Comparison of ENCODE assay signal across 7 mouse cellular contexts in genomic region chr5:113179843-113180682, GRCm38 (mm10). TPM values are rescaled to one million over a fixed set of nuclear protein-coding genes. Genes with fewer than 3 reads are reported as not detected.
A peak's percentile ranks its signal among the peaks of the same experiment; 100 is the strongest.
DNase-seq lines count a peak whose midpoint lies in the region; ATAC-seq lines count a peak whose summit lies in the region.

No protein-coding gene starts in this region.

- peak overlapping the region; percentile 73 for H3K27ac ChIP-seq in heart, embryonic 11.5 days (ENCODE audit: low read depth, low read length)
- H3K27ac ChIP-seq in kidney, embryonic 16.5 days (ENCODE audit: low read length), result peak overlapping the region; percentile 89

- H3K4me3 ChIP-seq in erythroblast, embryonic 14.5 days (replicated peaks), result peak overlapping the region; percentile 43
- H3K4me3 ChIP-seq in heart, embryonic 11.5 days (ENCODE audit: low read depth, low read length), result peak overlapping the region; percentile 39
- peak overlapping the region; percentile 26 for H3K4me3 ChIP-seq in kidney, embryonic 16.5 days (ENCODE audit: low read length)

- H3K36me3 ChIP-seq in erythroblast, embryonic 14.5 days (ENCODE audit: control insufficient read depth), result no peaks in the 10 kb centered on the region; the same call in 1 of the 2 replicates
- H3K36me3 ChIP-seq in heart, embryonic 11.5 days (ENCODE audit: control insufficient read depth, insufficient read depth, low read length), result no peaks in the 10 kb centered on the region
- peaks cover 15% of the 10 kb centered on the region for H3K36me3 ChIP-seq in kidney, embryonic 16.5 days (ENCODE audit: insufficient read depth, low read length)

- peak overlapping the region; percentile 67 for H3K9ac ChIP-seq in heart, embryonic 11.5 days (ENCODE audit: low read depth, low read length)
- H3K9ac ChIP-seq in kidney, embryonic 16.5 days (replicated peaks; ENCODE audit: low read length), result peak overlapping the region; percentile 49

- no peaks in the 10 kb centered on the region for H3K27me3 ChIP-seq in erythroblast, embryonic 14.5 days (ENCODE audit: control insufficient read depth)
- no peaks in the 10 kb centered on the region for H3K27me3 ChIP-seq in heart, embryonic 11.5 days (ENCODE audit: control insufficient read depth, insufficient read depth, low read length)
- no peaks in the 10 kb centered on the region for H3K27me3 ChIP-seq in kidney, embryonic 16.5 days (ENCODE audit: insufficient read depth, low read length)

- WGBS in heart, embryonic 11.5 days (ENCODE audit: insufficient replicate concordance), result 3% methylated on average over 28 of the region's 30 CpGs
- WGBS in kidney, embryonic 16.5 days, result 3% methylated on average over 27 of the region's 30 CpGs

- no peaks in the 10 kb centered on the region for H3K9me3 ChIP-seq in erythroblast, embryonic 14.5 days (ENCODE audit: control insufficient read depth, low read length)
- no peaks in the 10 kb centered on the region for H3K9me3 ChIP-seq in heart, embryonic 11.5 days (replicated peaks; ENCODE audit: control insufficient read depth, low read length)
- H3K9me3 ChIP-seq in kidney, embryonic 16.5 days (ENCODE audit: low read length), result peaks cover 5% of the 10 kb centered on the region; the same call in 1 of the 2 replicates

- DNase-seq in brain, embryonic 18.5 days (ENCODE audit: low read depth, low spot score), result peak; percentile 69
- peak; percentile 83 for DNase-seq in liver
- DNase-seq in monocyte, adult 2 months (ENCODE audit: low read depth in 1 of 2, low spot score in 2 of 2), result peak; percentile 35 to 48
- DNase-seq in spleen, postnatal 36 days (ENCODE audit: low spot score in 2 of 2), result peak; percentile 40 to 57

- ATAC-seq in heart, embryonic 11.5 days (replicated peaks; ENCODE audit: insufficient number of reproducible peaks, low FRiP score, low TSS enrichment), result peak; percentile 63; the same call in 1 of the 2 replicates
- peak; percentile 75 for ATAC-seq in kidney, embryonic 16.5 days (ENCODE audit: low FRiP score, low TSS enrichment)

- peaks cover 19% of the 10 kb centered on the region for H3K4me1 ChIP-seq in erythroblast, embryonic 14.5 days (ENCODE audit: control insufficient read depth)
- H3K4me1 ChIP-seq in heart, embryonic 11.5 days (ENCODE audit: control insufficient read depth, insufficient read depth, low read length), result peaks cover 7% of the 10 kb centered on the region
- H3K4me1 ChIP-seq in kidney, embryonic 16.5 days (ENCODE audit: insufficient read depth, low read length), result peaks cover 13% of the 10 kb centered on the region

- H3K4me2 ChIP-seq in heart, embryonic 11.5 days, result peak overlapping the region; percentile 72
- H3K4me2 ChIP-seq in kidney, embryonic 16.5 days (replicated peaks; ENCODE audit: low read depth, low read length), result peak overlapping the region; percentile 49

RNA-seq across cellular contexts. Expression of gene 2900026A02Rik, which starts 41.0 kb away (rescaled TPM):
- polyA plus RNA-seq in erythroblast, embryonic 14.5 days (2012), result 0.01 and 0.02 TPM in 2 replicates
- polyA plus RNA-seq in heart, embryonic 11.5 days (2014; fragmentation: Nextera tagmentation; extraction: Ambion mirVana), result 7.0 and 9.7 TPM in 2 replicates
- polyA plus RNA-seq in kidney, embryonic 16.5 days (2015; fragmentation: Nextera tagmentation; extraction: Ambion mirVana), result 7.2 and 7.9 TPM in 2 replicates

RNA-seq across cellular contexts. Expression of gene Tmem211, which starts 46.6 kb away (rescaled TPM):
- not detected in 2 replicates for polyA plus RNA-seq in erythroblast, embryonic 14.5 days (2012)
- not detected in 2 replicates for polyA plus RNA-seq in heart, embryonic 11.5 days (2014; fragmentation: Nextera tagmentation; extraction: Ambion mirVana)
- 0.09 TPM in 1 of 2 replicates, not detected in the other for polyA plus RNA-seq in kidney, embryonic 16.5 days (2015; fragmentation: Nextera tagmentation; extraction: Ambion mirVana)

Comparison
In these comparisons a context has a peak if more than half of its experiments do, and no peak if none do; other contexts are left out.
1. Peak in every context shown above with its lines: DNase-seq, ATAC-seq, H3K4me3 ChIP-seq and H3K27ac ChIP-seq.